Mouse (Mus musculus): ENCODE data around the gene Dmap1. TPM values are rescaled to one million over a fixed set of nuclear protein-coding genes. Genes with fewer than 3 reads are reported as not detected.
A peak's percentile ranks its signal among the peaks of the same experiment; 100 is the strongest.

The Dmap1 gene
- polyA plus RNA-seq (2012; ENCODE audit: insufficient read depth, insufficient read length, missing spikeins): 17.9 and 21.7 TPM in 2 replicates

GRCm38 (mm10) chr4:117681931-117682461 lies at the start of gene Dmap1:
TSS of gene Dmap1 (minus strand) at chr4:117682273.
- Histone ChIP-seq H3K27ac (ENCODE audit: insufficient read depth, low read depth, low read length) (peak within 1 kb of the TSS; percentile 29), H3K4me1 (ENCODE audit: control insufficient read depth, insufficient read depth, low read length) (no peaks in the 10 kb centered on the region), H3K4me3 (ENCODE audit: insufficient read depth, low read length) (peak within 1 kb of the TSS; percentile 100)
- TF ChIP-seq CTCF (IDR thresholded peaks at IDR 0.05; ENCODE audit: low read depth, low read length) (no peak), POLR2A (IDR thresholded peaks at IDR 0.05; ENCODE audit: borderline replicate concordance, low read depth, low read length) (no peak)

GRCm38 (mm10) chr4:117724112-117724511 lies 42.0 kb upstream of the Dmap1 start, which contains the start of gene Gm12845:
TSS of gene Gm12845 (plus strand) at chr4:117724412.
- H3K4me3 ChIP-seq (ENCODE audit: insufficient read depth, low read length): no peak within 1 kb of the TSS
- H3K4me1 ChIP-seq (ENCODE audit: control insufficient read depth, insufficient read depth, low read length): no peaks in the 10 kb centered on the region
- H3K27ac ChIP-seq (ENCODE audit: insufficient read depth, low read depth, low read length): no peak within 1 kb of the TSS
- TF ChIP-seq CTCF (IDR thresholded peaks at IDR 0.05; ENCODE audit: low read depth, low read length) (no peak), POLR2A (IDR thresholded peaks at IDR 0.05; ENCODE audit: borderline replicate concordance, low read depth, low read length) (no peak)

DNA sequence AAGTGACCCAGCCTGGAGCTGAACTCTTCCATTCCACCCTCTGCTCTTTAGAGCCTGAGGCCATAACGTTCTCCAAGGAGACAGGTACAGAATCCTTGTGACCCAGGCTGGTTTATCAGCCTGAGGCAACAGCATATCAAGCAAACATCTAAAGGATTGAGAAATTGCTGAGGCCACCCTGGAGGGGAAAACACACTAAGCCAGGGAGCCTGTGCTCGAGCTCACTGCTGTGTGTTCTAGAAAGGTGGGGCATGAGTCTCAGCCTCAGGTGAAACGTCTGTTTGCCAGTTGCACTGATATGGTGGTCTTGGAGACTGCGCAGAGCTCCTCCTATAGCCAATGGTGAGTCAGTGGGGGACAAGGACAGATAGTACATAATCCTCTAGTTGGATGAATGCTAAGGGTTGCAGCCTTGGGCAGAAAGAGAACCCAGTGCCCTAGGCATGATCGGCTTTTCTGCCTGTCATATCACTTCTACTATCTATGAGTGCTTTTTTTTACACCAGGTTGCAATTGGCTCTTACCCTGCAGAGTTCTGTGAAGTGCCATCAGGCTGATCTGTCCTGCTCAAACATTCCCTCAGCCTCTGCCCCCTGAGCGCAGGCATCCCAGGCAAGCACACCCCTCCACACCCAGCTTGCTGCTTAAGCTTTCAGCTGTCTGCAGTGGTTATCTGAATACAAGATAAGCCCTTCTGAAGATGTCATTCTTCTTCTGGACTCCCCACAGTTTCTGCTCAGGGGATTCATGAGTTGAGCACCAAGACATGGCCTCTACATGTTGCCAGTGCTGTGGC lies 31.4 kb upstream of the Dmap1 start:
- TF ChIP-seq CTCF (IDR thresholded peaks at IDR 0.05; ENCODE audit: low read depth, low read length): no peak
- no peak for TF ChIP-seq POLR2A (IDR thresholded peaks at IDR 0.05; ENCODE audit: borderline replicate concordance, low read depth, low read length)
- Histone ChIP-seq H3K27ac (ENCODE audit: insufficient read depth, low read depth, low read length) (no peak overlapping the region), H3K4me1 (ENCODE audit: control insufficient read depth, insufficient read depth, low read length) (no peaks in the 10 kb centered on the region)

DNA sequence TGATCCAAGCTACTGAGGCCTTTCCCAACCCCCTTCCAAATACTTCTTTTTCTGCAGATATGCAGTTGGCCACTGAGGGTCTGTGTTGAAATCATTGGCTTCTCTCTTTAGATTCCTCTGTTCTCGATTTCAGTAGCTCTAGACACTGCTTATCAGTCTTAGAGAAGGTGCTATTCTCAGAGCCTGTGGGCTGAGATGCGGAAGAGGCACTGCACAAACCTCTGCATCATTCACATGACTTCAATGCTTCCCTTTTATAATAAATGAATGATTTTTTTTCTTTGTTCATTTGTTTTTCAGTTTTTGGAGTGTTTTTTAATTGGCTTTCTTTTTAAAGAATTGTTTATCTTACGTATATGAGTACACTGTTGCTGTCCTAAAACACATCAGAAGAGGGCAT lies 30.2 kb upstream of the Dmap1 start:
- Histone ChIP-seq H3K27ac (ENCODE audit: insufficient read depth, low read depth, low read length) (no peak overlapping the region), H3K4me3 (ENCODE audit: insufficient read depth, low read length) (no peak overlapping the region), H3K4me1 (ENCODE audit: control insufficient read depth, insufficient read depth, low read length) (no peaks in the 10 kb centered on the region)
- TF ChIP-seq POLR2A (IDR thresholded peaks at IDR 0.05; ENCODE audit: borderline replicate concordance, low read depth, low read length) (no peak), CTCF (IDR thresholded peaks at IDR 0.05; ENCODE audit: low read depth, low read length) (no peak)

More for the DNA sequence above, 31.4 kb upstream of the Dmap1 start:
- H3K4me3 ChIP-seq (ENCODE audit: insufficient read depth, low read length): no peak overlapping the region

- Histone ChIP-seq H3K4me3 (ENCODE audit: insufficient read depth, low read length) (no peak overlapping the region), H3K27ac (ENCODE audit: insufficient read depth, low read depth, low read length) (no peak overlapping the region), H3K4me1 (ENCODE audit: control insufficient read depth, insufficient read depth, low read length) (no peaks in the 10 kb centered on the region)
- no peak for TF ChIP-seq POLR2A (IDR thresholded peaks at IDR 0.05; ENCODE audit: borderline replicate concordance, low read depth, low read length)
- TF ChIP-seq CTCF (IDR thresholded peaks at IDR 0.05; ENCODE audit: low read depth, low read length): no peak
Measured at GRCm38 (mm10) chr4:117708780-117709550, 26.9 kb upstream of the Dmap1 start.

GRCm38 (mm10) chr4:117705361-117705760 lies 23.3 kb upstream of the Dmap1 start:
- no peak overlapping the region for H3K4me3 ChIP-seq (ENCODE audit: insufficient read depth, low read length)
- no peak overlapping the region for H3K27ac ChIP-seq (ENCODE audit: insufficient read depth, low read depth, low read length)
- no peaks in the 10 kb centered on the region for H3K4me1 ChIP-seq (ENCODE audit: control insufficient read depth, insufficient read depth, low read length)
- TF ChIP-seq POLR2A (IDR thresholded peaks at IDR 0.05; ENCODE audit: borderline replicate concordance, low read depth, low read length) (no peak), CTCF (IDR thresholded peaks at IDR 0.05; ENCODE audit: low read depth, low read length) (no peak)

GRCm38 (mm10) chr4:117686354-117686753 lies 4.3 kb upstream of the Dmap1 start:
- Histone ChIP-seq H3K27ac (ENCODE audit: insufficient read depth, low read depth, low read length) (no peak overlapping the region), H3K4me3 (ENCODE audit: insufficient read depth, low read length) (no peak overlapping the region), H3K4me1 (ENCODE audit: control insufficient read depth, insufficient read depth, low read length) (no peaks in the 10 kb centered on the region)
- TF ChIP-seq CTCF (IDR thresholded peaks at IDR 0.05; ENCODE audit: low read depth, low read length) (no peak), POLR2A (IDR thresholded peaks at IDR 0.05; ENCODE audit: borderline replicate concordance, low read depth, low read length) (no peak)

GRCm38 (mm10) chr4:117683048-117683768 lies 1.1 kb upstream of the Dmap1 start:
- H3K27ac ChIP-seq (ENCODE audit: insufficient read depth, low read depth, low read length): no peak overlapping the region
- no peaks in the 10 kb centered on the region for H3K4me1 ChIP-seq (ENCODE audit: control insufficient read depth, insufficient read depth, low read length)
- no peak overlapping the region for H3K4me3 ChIP-seq (ENCODE audit: insufficient read depth, low read length)
- TF ChIP-seq POLR2A (IDR thresholded peaks at IDR 0.05; ENCODE audit: borderline replicate concordance, low read depth, low read length) (no peak), CTCF (IDR thresholded peaks at IDR 0.05; ENCODE audit: low read depth, low read length) (no peak)

- TF ChIP-seq POLR2A (IDR thresholded peaks at IDR 0.05; ENCODE audit: borderline replicate concordance, low read depth, low read length): no peak
- no peak for TF ChIP-seq CTCF (IDR thresholded peaks at IDR 0.05; ENCODE audit: low read depth, low read length)
- H3K4me1 ChIP-seq (ENCODE audit: control insufficient read depth, insufficient read depth, low read length): no peaks in the 10 kb centered on the region
- H3K27ac ChIP-seq (ENCODE audit: insufficient read depth, low read depth, low read length): no peak overlapping the region
- peak overlapping the region; percentile 100 for H3K4me3 ChIP-seq (ENCODE audit: insufficient read depth, low read length)
Measured at GRCm38 (mm10) chr4:117682463-117682862, 390 bp upstream of the Dmap1 start.
